Mouse (Mus musculus) midbrain, embryonic 14.5 days (tissue): ENCODE data around the gene Pcdh15. TPM values are rescaled to one million over a fixed set of nuclear protein-coding genes. Genes with fewer than 3 reads are reported as not detected.

Experiments used
- ATAC-seq: fragments of 200-750 bp; cut with Nextera tagmentation; 2 replicates; pipeline ENCODE4 v1.8.0; 2017; ENCODE audit warnings: moderate number of reproducible peaks, moderate library complexity; ENCODE audit not compliant: low FRiP score, low TSS enrichment
- DNase-seq: peaks from one replicate; pipeline ENCODE4 v3.0.0-alpha.2; 2015
- H3K27ac ChIP-seq: fragments of 300-500 bp; sonication (generic); replicated peaks from 2 replicates; pipeline ENCODE4 v1.5.1; 2014; ENCODE audit warnings: mild to moderate bottlenecking, low read depth, low read length, moderate library complexity
- H3K27me3 ChIP-seq: fragments of 300-500 bp; sonication (generic); 2 replicates; pipeline ENCODE4 v1.6.1; 2014; ENCODE audit warnings: low read length, control low read depth, mixed read lengths; ENCODE audit not compliant: control insufficient read depth, insufficient read depth
- H3K36me3 ChIP-seq: fragments of 300-500 bp; sonication (generic); 2 replicates; pipeline ENCODE4 v1.6.1; 2014; ENCODE audit warnings: low read length, control low read depth; ENCODE audit not compliant: control insufficient read depth, insufficient read depth
- H3K4me1 ChIP-seq: fragments of 300-500 bp; sonication (generic); 2 replicates; pipeline ENCODE4 v1.6.1; 2014; ENCODE audit warnings: mild to moderate bottlenecking, antibody characterized with exemption, low read length, control low read depth; ENCODE audit not compliant: control insufficient read depth, insufficient read depth
- H3K4me2 ChIP-seq: fragments of 300-500 bp; sonication (generic); 2 replicates; pipeline ENCODE4 v1.6.1; 2014; ENCODE audit warnings: mild to moderate bottlenecking, low read length, moderate library complexity
- H3K4me3 ChIP-seq: fragments of 300-500 bp; sonication (generic); replicated peaks from 2 replicates; pipeline ENCODE4 v1.5.1; 2014; ENCODE audit warnings: low read depth, low read length
- H3K9ac ChIP-seq: fragments of 300-500 bp; sonication (generic); replicated peaks from 2 replicates; pipeline ENCODE4 v1.6.1; 2014; ENCODE audit warnings: mild to moderate bottlenecking, low read length, moderate library complexity
- H3K9me3 ChIP-seq: fragments of 300-500 bp; sonication (generic); 2 replicates; pipeline ENCODE4 v1.6.1; 2016; ENCODE audit warnings: low read length, control low read depth, mixed read lengths; ENCODE audit not compliant: control insufficient read depth
- WGBS: fragments of 180-500 bp; shearing (Covaris S2); extraction: QIAGEN DNeasy Blood & Tissue Kit; methylation state at CpG from one replicate; pipeline ENCODE4 v1.1.7; 2014; 5-methylcytosine and 5-hydroxymethylcytosine counted together
- polyA plus RNA-seq: library from polyadenylated mRNA; unstranded; fragments of >200 nt; fragmentation: Nextera tagmentation; extraction: Ambion mirVana; gene quantifications from 2 replicates; pipeline ENCODE4 v1.2.1, GENCODE M21; 2014

The Pcdh15 gene
- polyA plus RNA-seq, 1 experiment from 2014 or later = 10.4 TPM

DNA sequence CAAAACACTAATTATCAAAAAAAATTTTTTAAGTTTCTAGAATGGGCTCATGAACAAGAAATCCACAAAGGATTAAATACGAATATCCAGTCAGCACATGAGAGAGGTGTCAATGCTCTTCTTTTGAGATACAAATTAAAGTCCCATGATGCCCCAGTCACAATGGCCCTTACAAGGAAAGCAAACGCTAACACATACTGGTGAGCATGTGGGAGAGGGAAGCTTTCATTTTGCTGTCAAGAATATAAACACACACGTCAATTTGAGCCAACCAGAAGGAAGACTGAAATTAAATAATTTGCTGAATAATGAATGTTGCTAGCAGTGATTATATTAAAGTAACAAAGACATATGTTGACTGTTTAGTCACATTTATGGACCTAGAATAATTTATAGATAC, 1470.5 kb downstream of the Pcdh15 start:
- no peak overlapping the region for H3K4me3 ChIP-seq
- H3K4me1 ChIP-seq = no peaks in the 10 kb centered on the region
- H3K27ac ChIP-seq = no peak overlapping the region
- 67% methylated on average over 3 of the region's 3 CpGs for WGBS
- H3K36me3 ChIP-seq = no peaks in the 10 kb centered on the region
- H3K4me2 ChIP-seq = no peak overlapping the region
- H3K9ac ChIP-seq = no peak overlapping the region
- ATAC-seq (no peak), DNase-seq (no peak)
- H3K27me3 ChIP-seq = no peaks in the 10 kb centered on the region
- no peaks in the 10 kb centered on the region for H3K9me3 ChIP-seq

DNA sequence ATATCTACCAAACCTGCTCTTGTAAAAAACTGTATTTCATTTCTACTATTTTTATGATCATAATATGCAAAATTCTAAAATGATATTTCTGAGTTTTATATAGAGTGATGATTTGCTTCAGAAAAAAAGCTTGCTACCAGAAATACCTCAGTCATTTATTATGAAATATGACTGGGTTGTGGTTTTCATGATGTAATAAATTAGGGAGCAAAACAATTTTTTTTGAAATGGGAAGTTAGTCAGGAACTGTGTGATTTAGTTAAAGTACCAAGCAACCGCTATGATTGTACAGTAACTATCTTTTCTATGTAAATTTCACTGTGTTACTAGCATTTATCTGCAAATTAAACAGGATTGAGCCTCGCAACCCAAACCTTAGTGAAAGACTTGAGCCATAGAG, 1480.8 kb downstream of the Pcdh15 start:
- Histone ChIP-seq H3K27me3 (no peaks in the 10 kb centered on the region), H3K4me3 (no peak overlapping the region), H3K27ac (no peak overlapping the region), H3K9me3 (no peaks in the 10 kb centered on the region), H3K36me3 (no peaks in the 10 kb centered on the region), H3K4me2 (no peak overlapping the region), H3K4me1 (no peaks in the 10 kb centered on the region), H3K9ac (no peak overlapping the region)
- DNase-seq (no peak), ATAC-seq (no peak)
- 91% methylated on average over 2 of the region's 2 CpGs for WGBS

DNA sequence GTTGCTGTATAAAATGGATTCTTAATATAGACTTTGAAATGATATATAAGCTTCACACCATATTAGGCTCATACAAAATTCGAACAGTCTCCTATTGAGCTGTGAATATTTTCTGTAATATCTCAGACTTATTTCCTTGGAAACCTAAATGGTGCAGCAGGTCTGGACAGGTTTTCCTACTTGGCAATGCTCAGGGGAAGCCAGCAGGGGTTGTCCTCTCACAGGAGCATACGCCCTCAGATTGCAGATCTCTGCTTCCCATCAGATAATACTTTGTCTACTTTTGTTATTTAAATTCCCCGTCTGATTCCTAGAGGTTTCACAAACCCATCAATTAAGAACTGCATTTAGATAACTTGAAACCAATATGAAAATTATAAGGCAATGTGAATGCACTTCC, 1492.7 kb downstream of the Pcdh15 start:
- Histone ChIP-seq H3K9me3 (no peaks in the 10 kb centered on the region), H3K4me1 (no peaks in the 10 kb centered on the region), H3K9ac (no peak overlapping the region), H3K27ac (no peak overlapping the region), H3K4me2 (no peak overlapping the region), H3K4me3 (no peak overlapping the region), H3K36me3 (no peaks in the 10 kb centered on the region), H3K27me3 (no peaks in the 10 kb centered on the region)
- ATAC-seq = no peak
- WGBS = 78% methylated on average over 3 of the region's 3 CpGs
- DNase-seq = no peak

DNA sequence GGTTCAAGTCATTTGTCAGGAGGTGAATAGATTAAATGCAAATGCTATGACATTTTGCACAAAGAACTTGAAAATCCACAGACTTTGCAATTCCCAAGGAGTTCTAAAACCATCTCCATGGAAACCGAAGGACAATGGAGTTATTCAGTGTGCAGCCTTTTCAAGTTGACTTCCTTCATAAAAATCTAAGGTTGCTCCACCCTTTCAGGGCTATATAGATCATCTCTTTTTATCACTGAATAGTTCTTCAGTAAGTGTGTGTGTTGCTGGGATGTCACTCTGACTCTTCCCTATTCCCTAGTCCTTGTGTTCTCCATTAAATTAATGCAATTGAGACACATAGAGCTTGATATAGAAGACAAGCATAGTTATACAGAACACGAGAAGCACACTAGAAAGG, 1508.5 kb downstream of the Pcdh15 start:
- ATAC-seq (no peak), DNase-seq (peak; percentile 31)
- H3K36me3 ChIP-seq = no peaks in the 10 kb centered on the region
- no peak overlapping the region for H3K4me2 ChIP-seq
- WGBS = 49% methylated on average over 2 of the region's 2 CpGs
- no peaks in the 10 kb centered on the region for H3K27me3 ChIP-seq
- peaks cover 3% of the 10 kb centered on the region; the same call in 1 of the 2 replicates for H3K4me1 ChIP-seq
- no peak overlapping the region for H3K9ac ChIP-seq
- no peak overlapping the region for H3K4me3 ChIP-seq
- no peak overlapping the region for H3K27ac ChIP-seq
- no peaks in the 10 kb centered on the region for H3K9me3 ChIP-seq

DNA sequence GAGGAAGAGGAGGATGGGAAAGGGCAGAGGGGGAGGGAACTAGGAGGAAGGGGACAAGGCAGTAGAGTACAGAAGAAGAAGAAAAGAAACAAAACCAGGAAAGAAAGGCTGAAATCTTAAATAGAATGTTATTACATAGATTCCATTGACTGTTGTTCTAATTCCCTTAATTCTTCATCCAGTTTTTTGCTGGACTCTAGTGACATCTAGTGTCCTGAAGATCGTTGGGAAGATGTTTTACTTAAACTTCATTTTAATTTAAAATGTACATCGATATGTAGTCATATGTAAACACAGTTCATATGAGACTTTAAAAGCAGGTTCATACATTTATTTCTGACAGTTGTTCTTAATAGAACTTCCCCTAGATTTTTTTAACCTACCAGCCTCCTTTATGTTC, 1522.7 kb downstream of the Pcdh15 start:
- H3K9me3 ChIP-seq = no peaks in the 10 kb centered on the region
- H3K4me2 ChIP-seq = no peak overlapping the region
- H3K27ac ChIP-seq = no peak overlapping the region
- no peak overlapping the region for H3K4me3 ChIP-seq
- peak; percentile 76 for DNase-seq
- H3K4me1 ChIP-seq = no peaks in the 10 kb centered on the region
- WGBS = 59% methylated on average over 2 of the region's 2 CpGs
- H3K27me3 ChIP-seq = no peaks in the 10 kb centered on the region
- no peak for ATAC-seq
- H3K9ac ChIP-seq = no peak overlapping the region
- H3K36me3 ChIP-seq = no peaks in the 10 kb centered on the region

DNA sequence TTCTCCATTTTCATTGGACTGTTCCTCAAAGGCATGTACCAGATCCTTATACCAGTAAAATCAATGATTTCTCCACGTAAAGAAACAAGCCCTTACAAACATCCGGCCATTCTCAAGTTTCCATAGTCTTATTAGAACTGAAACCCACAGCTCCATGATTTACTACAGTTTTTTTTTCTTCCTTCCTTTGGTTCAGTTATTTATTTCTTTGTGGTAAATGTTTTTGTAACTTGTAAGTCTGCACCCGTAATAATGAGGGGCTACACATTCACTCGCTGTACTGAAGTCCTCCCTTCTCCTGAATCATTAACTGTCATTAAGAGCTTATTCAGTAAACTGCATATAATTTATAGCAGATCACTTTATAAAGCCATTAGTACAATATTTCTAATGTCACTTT, 1526.6 kb downstream of the Pcdh15 start:
- Histone ChIP-seq H3K4me3 (no peak overlapping the region), H3K9ac (no peak overlapping the region), H3K27ac (no peak overlapping the region), H3K4me2 (no peak overlapping the region), H3K27me3 (no peaks in the 10 kb centered on the region), H3K9me3 (no peaks in the 10 kb centered on the region), H3K4me1 (no peaks in the 10 kb centered on the region), H3K36me3 (no peaks in the 10 kb centered on the region)
- DNase-seq (no peak), ATAC-seq (no peak)
- WGBS = 90% methylated on average over 4 of the region's 4 CpGs

DNA sequence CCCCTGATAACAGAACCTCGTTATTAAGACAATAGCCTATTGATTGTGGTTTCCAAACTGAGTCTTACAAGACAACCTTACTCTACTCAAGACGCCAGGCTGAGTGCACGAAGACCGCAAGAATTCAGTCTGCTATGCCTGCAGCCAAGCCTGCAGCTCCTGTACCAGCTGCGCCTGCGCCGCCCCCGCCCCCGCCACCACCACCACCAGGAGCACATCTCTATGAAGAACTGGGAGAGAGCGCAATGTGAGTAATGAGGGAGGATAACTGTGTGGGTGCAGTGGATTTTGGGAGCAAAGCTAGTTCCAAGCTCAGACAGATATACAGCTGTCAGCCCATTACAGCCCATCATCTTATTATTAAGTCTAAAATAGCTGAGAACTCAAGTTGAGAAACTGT, 1527.5 kb downstream of the Pcdh15 start:
- Histone ChIP-seq H3K27me3 (no peaks in the 10 kb centered on the region), H3K27ac (no peak overlapping the region)

DNA sequence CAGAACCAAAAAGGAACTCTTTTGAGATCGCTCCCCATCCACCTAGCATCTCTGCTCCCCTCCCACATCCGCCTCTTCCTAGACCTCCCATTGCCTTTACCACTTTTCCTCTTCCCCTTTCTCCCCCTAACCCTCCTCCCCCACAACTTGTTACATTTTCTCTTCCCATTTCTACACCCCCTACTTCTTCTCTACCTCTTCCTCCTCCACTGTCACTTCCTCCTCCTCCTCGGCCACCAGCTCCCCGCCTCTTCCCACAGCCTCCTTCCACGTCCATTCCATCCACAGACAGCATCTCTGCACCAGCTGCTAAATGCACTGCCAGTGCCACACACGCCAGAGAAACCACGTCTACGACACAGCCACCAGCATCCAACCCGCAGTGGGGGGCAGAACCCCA, 1532.2 kb downstream of the Pcdh15 start:
- WGBS = 93% methylated on average over 9 of the region's 9 CpGs
- H3K36me3 ChIP-seq = no peaks in the 10 kb centered on the region
- no peak overlapping the region for H3K4me2 ChIP-seq
- no peak overlapping the region for H3K27ac ChIP-seq
- H3K4me1 ChIP-seq = no peaks in the 10 kb centered on the region
- no peaks in the 10 kb centered on the region for H3K27me3 ChIP-seq
- DNase-seq (no peak), ATAC-seq (no peak)
- H3K9ac ChIP-seq = no peak overlapping the region
- H3K4me3 ChIP-seq = no peak overlapping the region
- no peaks in the 10 kb centered on the region for H3K9me3 ChIP-seq

More for the DNA sequence above, 1527.5 kb downstream of the Pcdh15 start:
- H3K36me3 ChIP-seq = no peaks in the 10 kb centered on the region
- H3K4me1 ChIP-seq = no peaks in the 10 kb centered on the region
- no peak overlapping the region for H3K4me2 ChIP-seq
- ATAC-seq (no peak), DNase-seq (no peak)
- no peak overlapping the region for H3K9ac ChIP-seq
- no peak overlapping the region for H3K4me3 ChIP-seq
- no peaks in the 10 kb centered on the region for H3K9me3 ChIP-seq
- WGBS = 73% methylated on average over 10 of the region's 10 CpGs

DNA sequence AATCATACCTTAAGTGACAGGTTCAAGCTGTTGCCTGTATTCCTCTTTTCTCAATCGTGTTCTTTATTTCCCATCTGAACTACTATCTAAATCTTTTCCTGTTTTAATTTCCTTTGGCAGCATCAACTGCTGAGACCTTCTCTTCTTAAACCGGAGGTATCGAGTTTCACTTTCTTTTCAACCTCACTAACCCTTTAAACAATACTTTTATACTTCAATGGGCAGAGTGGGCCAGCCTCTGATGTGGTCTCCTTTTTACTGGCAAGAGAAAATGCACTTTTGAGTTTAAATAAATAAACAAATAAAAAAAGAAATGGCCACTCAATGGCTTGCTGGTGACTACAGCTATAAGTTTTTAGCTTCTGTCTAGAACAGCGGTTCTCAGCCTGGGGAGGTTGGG, 1537.9 kb downstream of the Pcdh15 start:
- ATAC-seq = no peak
- Histone ChIP-seq H3K27me3 (no peaks in the 10 kb centered on the region), H3K9ac (no peak overlapping the region), H3K4me2 (no peak overlapping the region), H3K27ac (no peak overlapping the region), H3K9me3 (no peaks in the 10 kb centered on the region), H3K4me3 (no peak overlapping the region), H3K36me3 (no peaks in the 10 kb centered on the region), H3K4me1 (no peaks in the 10 kb centered on the region)
- DNase-seq = no peak
- 36% methylated on average over 4 of the region's 4 CpGs for WGBS
